Mouse (Mus musculus): ENCODE measurements around the gene Gadd45a. TPM values are rescaled to one million over a fixed set of nuclear protein-coding genes. Genes with fewer than 3 reads are reported as not detected.

Gene Gadd45a
- polyA plus RNA-seq, 1 experiment from 2014 or later: 17.6 TPM

GRCm38 (mm10) chr6:66989518-66989917 lies 47.7 kb downstream of the Gadd45a start:
- no peak overlapping the region for H3K4me2 ChIP-seq (ENCODE audit: low read depth, severe bottlenecking)
- H3K27ac ChIP-seq (replicated peaks; ENCODE audit: low read depth, low read length): no peak overlapping the region
- H3K4me1 ChIP-seq (ENCODE audit: control insufficient read depth, insufficient read depth, low read length): no peaks in the 10 kb centered on the region
- no peak for DNase-seq (ENCODE audit: low spot score)
- 68% methylated on average over 3 of the region's 3 CpGs for WGBS
- no peaks in the 10 kb centered on the region for H3K9me3 ChIP-seq (ENCODE audit: control insufficient read depth, low read length)
- no peak overlapping the region for H3K9ac ChIP-seq (ENCODE audit: low read length)
- no peaks in the 10 kb centered on the region for H3K27me3 ChIP-seq (ENCODE audit: control insufficient read depth, insufficient read depth, low read length)
- ATAC-seq (ENCODE audit: insufficient number of reproducible peaks, low FRiP score, low TSS enrichment, low read depth): no peak
- H3K36me3 ChIP-seq (ENCODE audit: control insufficient read depth, insufficient read depth, low read length): no peaks in the 10 kb centered on the region
- H3K4me3 ChIP-seq (ENCODE audit: low read depth, low read length): no peak overlapping the region

GRCm38 (mm10) chr6:66989037-66989436 lies 48.2 kb downstream of the Gadd45a start:
- H3K27me3 ChIP-seq (ENCODE audit: control insufficient read depth, insufficient read depth, low read length): no peaks in the 10 kb centered on the region
- no peak overlapping the region for H3K27ac ChIP-seq (replicated peaks; ENCODE audit: low read depth, low read length)

DNA sequence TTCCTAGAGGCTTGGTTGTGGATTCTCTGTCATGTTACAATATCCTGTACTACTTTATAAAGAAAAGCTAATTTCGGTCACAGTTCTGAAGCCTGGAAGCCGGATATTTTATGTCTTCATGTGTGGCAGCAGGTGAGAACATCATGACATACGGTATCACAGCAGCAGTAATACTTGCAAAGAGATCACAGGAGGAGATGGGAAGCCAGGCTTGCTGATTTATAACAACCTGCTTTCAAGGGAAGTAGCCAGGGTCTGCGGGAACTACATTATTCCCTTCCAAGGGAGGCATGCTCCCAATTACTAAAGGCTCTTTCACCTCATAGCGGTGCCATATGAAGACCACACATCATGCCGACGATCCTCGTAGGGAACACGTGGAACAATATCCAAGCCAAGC lies 48.9 kb downstream of the Gadd45a start:
- no peak for ATAC-seq (ENCODE audit: insufficient number of reproducible peaks, low FRiP score, low TSS enrichment, low read depth)
- H3K9ac ChIP-seq (ENCODE audit: low read length): no peak overlapping the region
- no peaks in the 10 kb centered on the region for H3K9me3 ChIP-seq (ENCODE audit: control insufficient read depth, low read length)
- H3K27me3 ChIP-seq (ENCODE audit: control insufficient read depth, insufficient read depth, low read length): no peaks in the 10 kb centered on the region
- H3K4me3 ChIP-seq (ENCODE audit: low read depth, low read length): no peak overlapping the region
- H3K27ac ChIP-seq (replicated peaks; ENCODE audit: low read depth, low read length): no peak overlapping the region
- WGBS: 44% methylated on average over 9 of the region's 9 CpGs
- H3K4me2 ChIP-seq (ENCODE audit: low read depth, severe bottlenecking): no peak overlapping the region
- H3K36me3 ChIP-seq (ENCODE audit: control insufficient read depth, insufficient read depth, low read length): no peaks in the 10 kb centered on the region
- DNase-seq (ENCODE audit: low spot score): no peak
- no peaks in the 10 kb centered on the region for H3K4me1 ChIP-seq (ENCODE audit: control insufficient read depth, insufficient read depth, low read length)

More at GRCm38 (mm10) chr6:66989037-66989436, 48.2 kb downstream of the Gadd45a start:
- WGBS: 75% methylated on average over 6 of the region's 6 CpGs
- Histone ChIP-seq H3K4me1 (ENCODE audit: control insufficient read depth, insufficient read depth, low read length) (no peaks in the 10 kb centered on the region), H3K4me3 (ENCODE audit: low read depth, low read length) (no peak overlapping the region), H3K4me2 (ENCODE audit: low read depth, severe bottlenecking) (no peak overlapping the region), H3K36me3 (ENCODE audit: control insufficient read depth, insufficient read depth, low read length) (no peaks in the 10 kb centered on the region), H3K9ac (ENCODE audit: low read length) (no peak overlapping the region), H3K9me3 (ENCODE audit: control insufficient read depth, low read length) (no peaks in the 10 kb centered on the region)
- DNase-seq (ENCODE audit: low spot score) (no peak), ATAC-seq (ENCODE audit: insufficient number of reproducible peaks, low FRiP score, low TSS enrichment, low read depth) (no peak)

GRCm38 (mm10) chr6:66987643-66988042 lies 49.6 kb downstream of the Gadd45a start:
- H3K9ac ChIP-seq (ENCODE audit: low read length): no peak overlapping the region
- no peaks in the 10 kb centered on the region for H3K36me3 ChIP-seq (ENCODE audit: control insufficient read depth, insufficient read depth, low read length)
- ATAC-seq (ENCODE audit: insufficient number of reproducible peaks, low FRiP score, low TSS enrichment, low read depth) (no peak), DNase-seq (ENCODE audit: low spot score) (no peak)
- H3K27ac ChIP-seq (replicated peaks; ENCODE audit: low read depth, low read length): no peak overlapping the region
- H3K4me3 ChIP-seq (ENCODE audit: low read depth, low read length): no peak overlapping the region
- WGBS: 70% methylated on average over 3 of the region's 3 CpGs
- no peaks in the 10 kb centered on the region for H3K27me3 ChIP-seq (ENCODE audit: control insufficient read depth, insufficient read depth, low read length)
- H3K4me2 ChIP-seq (ENCODE audit: low read depth, severe bottlenecking): no peak overlapping the region
- H3K4me1 ChIP-seq (ENCODE audit: control insufficient read depth, insufficient read depth, low read length): no peaks in the 10 kb centered on the region
- H3K9me3 ChIP-seq (ENCODE audit: control insufficient read depth, low read length): no peaks in the 10 kb centered on the region

- ATAC-seq (ENCODE audit: insufficient number of reproducible peaks, low FRiP score, low TSS enrichment, low read depth) (no peak), DNase-seq (ENCODE audit: low spot score) (no peak)
- Histone ChIP-seq H3K4me2 (ENCODE audit: low read depth, severe bottlenecking) (no peak overlapping the region), H3K36me3 (ENCODE audit: control insufficient read depth, insufficient read depth, low read length) (no peaks in the 10 kb centered on the region), H3K4me1 (ENCODE audit: control insufficient read depth, insufficient read depth, low read length) (no peaks in the 10 kb centered on the region), H3K27ac (replicated peaks; ENCODE audit: low read depth, low read length) (no peak overlapping the region), H3K9me3 (ENCODE audit: control insufficient read depth, low read length) (no peaks in the 10 kb centered on the region), H3K9ac (ENCODE audit: low read length) (no peak overlapping the region), H3K4me3 (ENCODE audit: low read depth, low read length) (no peak overlapping the region), H3K27me3 (ENCODE audit: control insufficient read depth, insufficient read depth, low read length) (no peaks in the 10 kb centered on the region)
- 92% methylated on average over 12 of the region's 12 CpGs for WGBS
These were observed 51.2 kb downstream of the Gadd45a start for GRCm38 (mm10) chr6:66986063-66986462.

DNA sequence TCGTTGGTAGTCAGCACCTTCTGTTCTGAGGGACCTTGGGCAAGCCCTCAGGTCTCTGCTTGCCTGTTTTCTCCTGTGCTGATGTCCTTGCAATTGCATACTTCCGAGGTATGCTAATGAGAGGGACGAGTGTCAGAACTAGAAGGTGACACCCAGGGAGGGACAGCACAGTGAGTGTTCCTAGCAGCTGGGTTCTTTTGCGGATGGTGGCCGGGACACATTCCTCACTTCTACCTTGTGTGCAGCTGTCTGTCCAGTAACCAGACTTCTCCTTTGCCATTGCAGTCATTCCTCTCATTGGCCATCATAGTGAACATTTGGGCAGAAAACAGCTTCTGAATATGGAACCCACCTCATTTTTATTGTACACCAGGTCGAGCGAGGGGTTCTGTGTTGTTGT lies 51.8 kb downstream of the Gadd45a start:
- H3K4me3 ChIP-seq (ENCODE audit: low read depth, low read length): no peak overlapping the region
- ATAC-seq (ENCODE audit: insufficient number of reproducible peaks, low FRiP score, low TSS enrichment, low read depth) (no peak), DNase-seq (ENCODE audit: low spot score) (no peak)
- H3K4me1 ChIP-seq (ENCODE audit: control insufficient read depth, insufficient read depth, low read length): no peaks in the 10 kb centered on the region
- no peaks in the 10 kb centered on the region for H3K9me3 ChIP-seq (ENCODE audit: control insufficient read depth, low read length)
- H3K36me3 ChIP-seq (ENCODE audit: control insufficient read depth, insufficient read depth, low read length): no peaks in the 10 kb centered on the region
- no peaks in the 10 kb centered on the region for H3K27me3 ChIP-seq (ENCODE audit: control insufficient read depth, insufficient read depth, low read length)
- H3K27ac ChIP-seq (replicated peaks; ENCODE audit: low read depth, low read length): no peak overlapping the region
- H3K4me2 ChIP-seq (ENCODE audit: low read depth, severe bottlenecking): no peak overlapping the region
- no peak overlapping the region for H3K9ac ChIP-seq (ENCODE audit: low read length)
- WGBS: 66% methylated on average over 7 of the region's 7 CpGs

Other genes with a start within 250 kb of the Gadd45a start
- not detected in 2 replicates for gene Vmn1r39, start 226.8 kb downstream of the Gadd45a start, polyA plus RNA-seq (2014; fragmentation: Nextera tagmentation; extraction: Ambion mirVana)
- 72.2 and 73.0 TPM in 2 replicates for gene Gng12, start 141.1 kb downstream of the Gadd45a start, polyA plus RNA-seq (2014; fragmentation: Nextera tagmentation; extraction: Ambion mirVana)
- 639 and 654 TPM in 2 replicates for gene Serbp1, start 200.7 kb upstream of the Gadd45a start, polyA plus RNA-seq (2014; fragmentation: Nextera tagmentation; extraction: Ambion mirVana)

All from limb, embryonic 11.5 days (tissue).